In the genomic region with DNA sequence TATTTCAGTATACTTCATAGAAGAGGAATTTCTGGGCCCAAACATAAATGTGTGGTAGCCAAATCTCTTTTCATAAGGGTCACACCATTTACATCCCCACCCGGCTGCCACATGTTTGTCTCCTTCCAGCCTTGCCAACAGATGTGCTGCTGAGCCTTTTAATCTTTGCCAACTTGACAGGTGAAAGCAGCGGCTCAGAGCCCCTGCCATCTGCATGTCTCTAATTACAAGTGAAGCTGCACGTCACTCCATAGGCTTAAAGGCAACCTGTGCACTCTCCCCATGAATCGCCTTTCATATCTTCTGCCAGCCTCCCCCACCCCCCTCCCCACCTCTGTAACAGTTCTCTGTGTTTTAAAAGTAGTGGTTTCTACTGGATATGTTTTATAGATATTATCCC, we compare ENCODE assay signal across 32 mouse cellular contexts.
DNase-seq lines count a peak whose midpoint lies in the region; ATAC-seq lines count a peak whose summit lies in the region.
"Had no signal": no experiment of that assay in that cellular context is flagged by ENCODE, and none has a peak within 500 bp of the region (broad histone marks: within the 10 kb centered on the region; RNA-seq: fewer than 3 reads in every experiment).

No protein-coding gene starts in this region.

- H3K4me1 ChIP-seq in forebrain, embryonic 14.5 days (ENCODE audit: control insufficient read depth, insufficient read depth, low read length) = no peaks in the 10 kb centered on the region
- no peaks in the 10 kb centered on the region for H3K4me1 ChIP-seq in forebrain, embryonic 12.5 days
- H3K4me1 ChIP-seq: embryonic facial prominence, embryonic 12.5 days; heart, embryonic 13.5 days; hindbrain, embryonic 12.5 days; intestine, embryonic 15.5 days; liver, embryonic 13.5 days; stomach, embryonic 15.5 days had no signal

- no peak overlapping the region for H3K4me3 ChIP-seq in forebrain, embryonic 14.5 days (ENCODE audit: low read depth, low read length)
- H3K4me3 ChIP-seq in forebrain, embryonic 12.5 days (replicated peaks) = no peak overlapping the region
- H3K4me3 ChIP-seq: embryonic facial prominence, embryonic 12.5 days; erythroblast, embryonic 14.5 days; forebrain, embryonic 13.5 days; heart, embryonic 13.5 days; hindbrain, embryonic 12.5 days; intestine, embryonic 15.5 days; layer of hippocampus, adult 2 months; limb, embryonic 12.5 days; liver, embryonic 13.5 days; neural tube, embryonic 12.5 days; stomach, embryonic 15.5 days had no signal

- H3K9ac ChIP-seq in forebrain, embryonic 14.5 days (ENCODE audit: low read length) = no peak overlapping the region
- no peak overlapping the region for H3K9ac ChIP-seq in forebrain, embryonic 12.5 days
- H3K9ac ChIP-seq: embryonic facial prominence, embryonic 12.5 days; forebrain, embryonic 13.5 days; heart, embryonic 13.5 days; hindbrain, embryonic 12.5 days; intestine, embryonic 15.5 days; limb, embryonic 12.5 days; liver, embryonic 13.5 days; neural tube, embryonic 12.5 days; stomach, embryonic 15.5 days had no signal

- WGBS in forebrain, embryonic 14.5 days = 56% methylated on average over 4 of the region's 4 CpGs
- WGBS in forebrain, embryonic 12.5 days = 72% methylated on average over 4 of the region's 4 CpGs

- peak; percentile 32 for DNase-seq in forebrain, embryonic 14.5 days (ENCODE audit: low spot score)
- peak; percentile 20 for DNase-seq in retina, postnatal 1 day
- no peak for DNase-seq in retina, embryonic 14.5 days (ENCODE audit: low spot score)
- DNase-seq in mesoderm, embryonic 11.5 days (ENCODE audit: low read depth, low spot score) = peak; percentile 66
- no peak for DNase-seq in urinary bladder, adult 18-20 months (ENCODE audit: low spot score in 2 of 2)
- DNase-seq in kidney, postnatal 10 days = no peak
- DNase-seq: adrenal gland, postnatal 14 days; cerebellum, adult 8-10 months; cerebellum, postnatal 36 days; gastrocnemius, postnatal 10 days; heart, adult 11 months; heart, postnatal 14 days; kidney, adult 8-10 months; kidney, postnatal 25 days; liver, embryonic 13.5 days; lung, adult 2 months; lung, postnatal 14 days; right cerebral cortex, adult 18-20 months; right cerebral cortex, postnatal 4 days; thymus, postnatal 4 days had no signal

- no peak overlapping the region for H3K4me2 ChIP-seq in forebrain, embryonic 14.5 days (ENCODE audit: low read length)
- no peak overlapping the region for H3K4me2 ChIP-seq in forebrain, embryonic 12.5 days
- H3K4me2 ChIP-seq: embryonic facial prominence, embryonic 12.5 days; forebrain, embryonic 13.5 days; heart, embryonic 13.5 days; hindbrain, embryonic 12.5 days; intestine, embryonic 15.5 days; limb, embryonic 12.5 days; liver, embryonic 13.5 days; neural tube, embryonic 12.5 days; stomach, embryonic 15.5 days had no signal

- no peak for ATAC-seq in forebrain, embryonic 14.5 days
- no peak for ATAC-seq in forebrain, embryonic 12.5 days (ENCODE audit: low FRiP score)
- ATAC-seq: CD4-positive, CD25-positive, alpha-beta regulatory T cell, adult 4 months; forebrain, embryonic 13.5 days; intestine, embryonic 15.5 days had no signal

- H3K36me3 ChIP-seq in forebrain, embryonic 14.5 days (ENCODE audit: control insufficient read depth, insufficient read depth, low read length) = no peaks in the 10 kb centered on the region
- no peaks in the 10 kb centered on the region for H3K36me3 ChIP-seq in forebrain, embryonic 12.5 days (replicated peaks)
- H3K36me3 ChIP-seq: embryonic facial prominence, embryonic 12.5 days; heart, embryonic 13.5 days; hindbrain, embryonic 12.5 days; intestine, embryonic 15.5 days; limb, embryonic 12.5 days; liver, embryonic 13.5 days; neural tube, embryonic 12.5 days; stomach, embryonic 15.5 days had no signal

- no peak overlapping the region for H3K27ac ChIP-seq in forebrain, embryonic 14.5 days (ENCODE audit: low read depth, low read length)
- H3K27ac ChIP-seq in forebrain, embryonic 12.5 days = no peak overlapping the region
- H3K27ac ChIP-seq: embryonic facial prominence, embryonic 12.5 days; forebrain, embryonic 13.5 days; heart, embryonic 13.5 days; hindbrain, embryonic 12.5 days; intestine, embryonic 15.5 days; layer of hippocampus, adult 2 months; limb, embryonic 12.5 days; liver, embryonic 13.5 days; neural tube, embryonic 12.5 days; stomach, embryonic 15.5 days had no signal

- H3K9me3 ChIP-seq in forebrain, embryonic 14.5 days (replicated peaks; ENCODE audit: control insufficient read depth, low read length) = no peaks in the 10 kb centered on the region
- H3K9me3 ChIP-seq in forebrain, embryonic 12.5 days = no peaks in the 10 kb centered on the region
- H3K9me3 ChIP-seq: forebrain, embryonic 13.5 days; intestine, embryonic 15.5 days; liver, embryonic 13.5 days; neural tube, embryonic 12.5 days; stomach, embryonic 15.5 days had no signal

- H3K27me3 ChIP-seq in forebrain, embryonic 14.5 days (replicated peaks; ENCODE audit: control insufficient read depth, insufficient read depth, low read length) = no peaks in the 10 kb centered on the region
- H3K27me3 ChIP-seq in forebrain, embryonic 12.5 days = no peaks in the 10 kb centered on the region
- H3K27me3 ChIP-seq: embryonic facial prominence, embryonic 12.5 days; forebrain, embryonic 13.5 days; heart, embryonic 13.5 days; hindbrain, embryonic 12.5 days; intestine, embryonic 15.5 days; limb, embryonic 12.5 days; liver, embryonic 13.5 days; neural tube, embryonic 12.5 days; stomach, embryonic 15.5 days had no signal

Comparison
In these comparisons a context has a peak if more than half of its experiments do, and no peak if none do; other contexts are left out.
1. DNase-seq: peak in forebrain, embryonic 14.5 days (single experiment), retina, postnatal 1 day (single experiment) and mesoderm, embryonic 11.5 days (single experiment); none in retina, embryonic 14.5 days (single experiment), urinary bladder, adult 18-20 months (0 of 2) and kidney, postnatal 10 days (single experiment).